Mouse (Mus musculus) forebrain, postnatal 0 days (tissue): Measurements from ENCODE around the gene Lrrc74a. TPM values are rescaled to one million over a fixed set of nuclear protein-coding genes. Genes with fewer than 3 reads are reported as not detected.
A peak's percentile ranks its signal among the peaks of the same experiment; 100 is the strongest.

Experiments used
- ATAC-seq: fragments of 200-750 bp; cut with Nextera tagmentation; 2 replicates; pipeline ENCODE4 v1.8.0; 2017; ENCODE audit warnings: mild to moderate bottlenecking, moderate library complexity
- DNase-seq: peaks from one replicate; pipeline ENCODE4 v3.0.0-alpha.2; 2015
- H3K27ac ChIP-seq: fragments of 300-500 bp; sonication (generic); 2 replicates; pipeline ENCODE4 v1.5.1; 2014; ENCODE audit warnings: low read depth, mild to moderate bottlenecking, antibody characterized with exemption, low read length, moderate library complexity, mixed read lengths
- H3K27me3 ChIP-seq: fragments of 300-500 bp; sonication (generic); 2 replicates; pipeline ENCODE4 v1.6.1; 2014; ENCODE audit warnings: mild to moderate bottlenecking, low read length, mixed read lengths; ENCODE audit not compliant: insufficient read depth
- H3K36me3 ChIP-seq: fragments of 300-500 bp; sonication (generic); 2 replicates; pipeline ENCODE4 v1.6.1; 2014; ENCODE audit warnings: mild to moderate bottlenecking, moderate library complexity; ENCODE audit not compliant: insufficient read depth
- H3K4me1 ChIP-seq: fragments of 300-500 bp; sonication (generic); 2 replicates; pipeline ENCODE4 v1.6.1; 2014; ENCODE audit warnings: antibody characterized with exemption; ENCODE audit not compliant: insufficient read depth
- H3K4me2 ChIP-seq: fragments of 300-500 bp; sonication (generic); 2 replicates; pipeline ENCODE4 v1.6.1; 2014; ENCODE audit warnings: low read depth, mild to moderate bottlenecking, moderate library complexity
- H3K4me3 ChIP-seq: fragments of 300-500 bp; sonication (generic); 2 replicates; pipeline ENCODE4 v1.5.1; 2014; ENCODE audit warnings: low read depth, low read length, mixed read lengths
- H3K9ac ChIP-seq: fragments of 300-500 bp; sonication (generic); 2 replicates; pipeline ENCODE4 v1.6.1; 2014; ENCODE audit warnings: mild to moderate bottlenecking
- H3K9me3 ChIP-seq: fragments of 300-500 bp; sonication (generic); 2 replicates; pipeline ENCODE4 v1.6.1; 2016; ENCODE audit warnings: low read length
- CTCF ChIP-seq: sonication (generic); IDR thresholded peaks from 2 replicates; pipeline ENCODE4 v1.5.1; 2016; ENCODE audit warnings: antibody characterized with exemption, control low read depth, low read depth
- WGBS: fragments of 180-500 bp; shearing (Covaris S2); extraction: QIAGEN DNeasy Blood & Tissue Kit; methylation state at CpG from one replicate; pipeline ENCODE4 v1.1.7; 2014; 5-methylcytosine and 5-hydroxymethylcytosine counted together
- polyA plus RNA-seq: library from polyadenylated mRNA; unstranded; fragments of >200 nt; fragmentation: Nextera tagmentation; extraction: Ambion mirVana; gene quantifications from 2 replicates; pipeline ENCODE4 v1.2.1, GENCODE M21; 2015
- total RNA-seq: library from RNA; depleted of rRNA; stranded (reverse); fragments of >200 nt; gene quantifications from 2 replicates; pipeline ENCODE4 v1.2.3, GENCODE M21; 2014; rRNA removed

Gene Lrrc74a
- total and polyA plus RNA-seq, 2 experiments from 2014 or later, result not detected

GRCm38 (mm10) chr12:86807795-86808128 is 73.6 kb downstream of the Lrrc74a start:
- peak overlapping the region; percentile 26; the same call in 1 of the 2 replicates for H3K9ac ChIP-seq
- no peaks in the 10 kb centered on the region for H3K9me3 ChIP-seq
- 25% methylated on average over 4 of the region's 4 CpGs for WGBS
- ATAC-seq (no peak; the same call in 1 of the 2 replicates), DNase-seq (no peak)
- H3K27me3 ChIP-seq, result no peaks in the 10 kb centered on the region
- H3K4me3 ChIP-seq, result no peak overlapping the region
- TF ChIP-seq CTCF, result no peak
- H3K4me2 ChIP-seq, result peak overlapping the region; percentile 37; the same call in 1 of the 2 replicates
- peak overlapping the region; percentile 96 for H3K27ac ChIP-seq
- no peaks in the 10 kb centered on the region for H3K36me3 ChIP-seq
- peaks cover 59% of the 10 kb centered on the region for H3K4me1 ChIP-seq

GRCm38 (mm10) chr12:86808856-86809255 is 74.7 kb downstream of the Lrrc74a start:
- 69% methylated on average over 4 of the region's 4 CpGs for WGBS
- Histone ChIP-seq H3K4me2 (no peak overlapping the region), H3K9me3 (no peaks in the 10 kb centered on the region), H3K4me3 (no peak overlapping the region), H3K9ac (no peak overlapping the region), H3K4me1 (peaks cover 49% of the 10 kb centered on the region), H3K27me3 (no peaks in the 10 kb centered on the region), H3K36me3 (no peaks in the 10 kb centered on the region), H3K27ac (peak overlapping the region; percentile 96; the same call in 1 of the 2 replicates)
- DNase-seq, result no peak
- ATAC-seq, result no peak
- no peak for TF ChIP-seq CTCF

GRCm38 (mm10) chr12:86810040-86810439 is 75.9 kb downstream of the Lrrc74a start:
- no peak for TF ChIP-seq CTCF
- H3K27ac ChIP-seq, result peak overlapping the region; percentile 89
- peaks cover 45% of the 10 kb centered on the region for H3K4me1 ChIP-seq
- no peaks in the 10 kb centered on the region for H3K9me3 ChIP-seq
- no peak overlapping the region for H3K4me2 ChIP-seq
- H3K9ac ChIP-seq, result no peak overlapping the region
- WGBS, result 87% methylated on average over 1 of the region's 1 CpGs
- no peak overlapping the region for H3K4me3 ChIP-seq
- DNase-seq, result no peak
- H3K36me3 ChIP-seq, result no peaks in the 10 kb centered on the region
- no peak for ATAC-seq
- H3K27me3 ChIP-seq, result no peaks in the 10 kb centered on the region

GRCm38 (mm10) chr12:86810725-86811444 is 76.7 kb downstream of the Lrrc74a start:
- no peaks in the 10 kb centered on the region for H3K9me3 ChIP-seq
- H3K4me3 ChIP-seq, result no peak overlapping the region
- no peaks in the 10 kb centered on the region for H3K27me3 ChIP-seq
- H3K4me2 ChIP-seq, result no peak overlapping the region
- WGBS, result 44% methylated on average over 11 of the region's 11 CpGs
- peak; percentile 5 for ATAC-seq
- TF ChIP-seq CTCF, result 0 out of 2 replicates have a peak, but pooled peaks have one; percentile 4
- H3K36me3 ChIP-seq, result no peaks in the 10 kb centered on the region
- no peak for DNase-seq
- peaks cover 46% of the 10 kb centered on the region for H3K4me1 ChIP-seq
- H3K9ac ChIP-seq, result no peak overlapping the region
- H3K27ac ChIP-seq, result peak overlapping the region; percentile 89

DNA sequence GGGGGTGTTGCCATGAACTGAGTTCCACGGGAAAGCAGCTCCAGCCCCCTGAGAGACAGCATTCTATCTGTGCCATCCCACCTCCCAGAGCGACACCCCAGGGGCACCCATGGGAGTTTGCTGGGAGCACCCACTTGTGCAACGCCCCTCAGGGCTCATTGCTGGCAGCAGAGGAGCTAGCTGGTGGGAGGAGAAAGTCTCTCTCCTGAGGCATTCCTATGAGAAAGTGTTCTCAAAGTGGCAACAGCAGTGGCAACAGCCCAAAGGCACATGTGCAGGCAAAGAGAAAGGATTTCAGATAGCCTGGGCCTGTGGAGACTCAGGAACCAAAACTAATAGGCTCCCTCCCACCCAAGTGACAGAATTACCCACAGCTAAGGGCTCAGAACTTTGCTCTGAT is 78.6 kb downstream of the Lrrc74a start:
- Histone ChIP-seq H3K9ac (no peak overlapping the region), H3K27ac (peak overlapping the region; percentile 16; the same call in 1 of the 2 replicates), H3K36me3 (no peaks in the 10 kb centered on the region), H3K4me3 (no peak overlapping the region), H3K9me3 (no peaks in the 10 kb centered on the region), H3K27me3 (no peaks in the 10 kb centered on the region), H3K4me1 (peaks cover 46% of the 10 kb centered on the region), H3K4me2 (no peak overlapping the region)
- WGBS, result 70% methylated on average over 3 of the region's 3 CpGs
- TF ChIP-seq CTCF, result no peak
- DNase-seq (no peak), ATAC-seq (no peak)

Other genes starting within 250 kb of the Lrrc74a start
- gene Vash1, start 55.7 kb upstream of the Lrrc74a start, total RNA-seq, result 93.0 and 96.3 TPM in 2 replicates
- gene Vash1, start 55.7 kb upstream of the Lrrc74a start, polyA plus RNA-seq, result 25.7 and 33.2 TPM in 2 replicates
- gene Angel1, start 7.9 kb upstream of the Lrrc74a start, total RNA-seq, result 4.5 and 6.5 TPM in 2 replicates
- 6.2 and 7.1 TPM in 2 replicates for gene Angel1, start 7.9 kb upstream of the Lrrc74a start, polyA plus RNA-seq
- 134 and 161 TPM in 2 replicates for gene Irf2bpl, start 150.4 kb downstream of the Lrrc74a start, total RNA-seq
- gene Irf2bpl, start 150.4 kb downstream of the Lrrc74a start, polyA plus RNA-seq, result 86.3 and 95.7 TPM in 2 replicates
- 53.1 and 62.9 TPM in 2 replicates for gene Cipc, start 212.7 kb downstream of the Lrrc74a start, total RNA-seq
- gene Cipc, start 212.7 kb downstream of the Lrrc74a start, polyA plus RNA-seq, result 28.4 and 38.1 TPM in 2 replicates